Mouse (Mus musculus): ENCODE data around the gene Brms1.

The Brms1 gene

DNA sequence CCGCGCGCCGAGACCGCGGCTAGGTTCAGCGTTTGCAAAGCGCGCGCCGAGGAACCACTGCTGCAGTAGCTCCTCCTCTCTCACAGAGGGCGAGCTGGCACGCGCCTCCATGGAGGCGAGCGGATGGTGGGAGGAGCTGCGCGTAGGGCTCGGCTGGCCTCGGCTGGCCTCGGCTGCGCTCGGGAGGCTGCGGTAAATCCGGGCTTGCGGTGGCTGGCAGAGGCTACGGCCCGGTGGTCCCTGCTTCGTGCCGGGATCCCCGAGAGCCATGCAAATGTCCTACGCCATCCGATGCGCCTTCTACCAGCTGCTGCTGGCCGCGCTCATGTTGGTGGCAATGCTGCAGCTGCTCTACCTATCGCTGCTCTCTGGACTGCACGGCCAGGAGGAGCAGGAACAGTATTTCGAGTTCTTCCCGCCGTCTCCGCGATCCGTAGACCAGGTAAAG lies 2.4 kb upstream of the Brms1 start, which contains the start of the genes B4gat1 and AC124502.3:
B4gat1 (plus strand) TSS at position 118 of the 448 bp plus-strand sequence.
AC124502.3 (plus strand) TSS at position 183 of the 448 bp plus-strand sequence.
- DNase-seq (ENCODE audit: low read depth, low spot score) = peak; percentile 82

DNA sequence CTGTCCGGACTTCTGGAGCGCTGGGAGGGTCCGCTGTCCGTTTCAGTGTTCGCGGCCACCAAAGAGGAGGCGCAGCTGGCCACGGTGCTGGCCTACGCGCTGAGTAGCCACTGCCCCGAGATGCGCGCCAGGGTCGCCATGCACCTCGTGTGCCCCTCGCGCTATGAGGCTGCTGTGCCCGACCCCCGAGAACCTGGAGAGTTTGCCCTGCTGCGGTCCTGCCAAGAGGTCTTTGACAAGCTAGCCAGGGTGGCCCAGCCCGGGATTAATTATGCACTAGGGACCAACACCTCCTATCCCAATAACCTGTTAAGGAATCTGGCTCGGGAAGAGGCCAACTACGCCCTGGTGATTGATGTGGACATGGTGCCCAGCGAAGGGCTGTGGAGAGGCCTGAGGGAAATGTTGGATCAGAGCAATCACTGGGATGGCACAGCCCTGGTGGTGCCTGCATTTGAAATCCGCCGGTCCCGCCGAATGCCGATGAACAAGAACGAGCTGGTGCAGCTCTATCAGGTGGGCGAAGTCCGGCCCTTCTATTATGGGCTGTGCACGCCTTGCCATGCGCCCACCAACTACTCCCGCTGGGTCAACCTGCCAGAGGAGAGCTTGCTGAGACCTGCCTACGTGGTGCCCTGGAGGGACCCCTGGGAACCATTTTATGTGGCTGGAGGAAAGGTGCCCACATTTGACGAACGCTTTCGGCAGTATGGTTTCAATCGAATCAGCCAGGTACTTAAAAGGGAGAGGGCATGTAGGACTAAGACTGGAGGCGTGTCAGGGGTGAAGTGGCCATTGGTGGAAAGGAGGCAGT lies 1.6 kb upstream of the Brms1 start:
- no peak for DNase-seq (ENCODE audit: low read depth, low spot score)

DNA sequence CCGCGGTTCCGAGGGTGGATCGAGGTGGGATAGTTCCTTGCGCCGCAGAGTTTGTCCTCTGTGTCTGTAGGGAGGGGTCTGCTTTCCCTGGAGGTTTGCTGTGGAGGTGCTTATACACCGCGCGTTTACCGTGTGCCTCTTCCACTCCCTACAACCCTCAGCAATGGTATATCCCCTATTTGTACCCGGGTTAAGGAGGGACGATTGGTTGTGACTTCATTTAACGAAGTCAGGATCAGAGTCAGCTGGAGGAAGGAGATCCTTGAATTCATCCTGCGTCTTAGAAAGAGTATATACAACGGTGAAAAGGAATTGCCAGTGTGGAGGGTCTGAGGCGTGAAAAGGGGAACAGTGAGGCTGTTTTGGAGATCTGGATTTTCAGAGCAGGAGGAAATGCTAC lies 434 bp downstream of the Brms1 start:
- no peak for DNase-seq (ENCODE audit: low read depth, low spot score)

DNA sequence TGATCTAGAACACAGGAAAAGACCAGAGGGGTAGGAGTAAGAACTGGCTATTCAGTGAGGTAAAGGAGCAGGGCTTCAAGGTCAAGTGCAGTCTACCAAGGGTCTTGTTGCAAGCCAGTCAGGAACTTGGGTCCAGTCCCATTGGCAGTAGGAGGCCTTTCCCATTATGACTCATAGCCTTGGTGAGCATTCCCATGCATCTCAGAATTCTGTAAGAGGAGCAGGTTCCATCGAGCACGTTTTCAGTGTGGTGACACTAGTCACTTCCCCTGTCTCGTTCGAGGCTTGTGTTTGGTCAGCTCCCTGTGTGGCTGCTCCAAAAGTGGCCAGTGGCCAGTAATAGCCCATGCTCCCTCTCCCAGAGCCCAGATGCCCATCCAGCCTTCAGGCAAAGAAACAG lies 4.4 kb downstream of the Brms1 start:
- no peak for DNase-seq (ENCODE audit: low read depth, low spot score)

DNA sequence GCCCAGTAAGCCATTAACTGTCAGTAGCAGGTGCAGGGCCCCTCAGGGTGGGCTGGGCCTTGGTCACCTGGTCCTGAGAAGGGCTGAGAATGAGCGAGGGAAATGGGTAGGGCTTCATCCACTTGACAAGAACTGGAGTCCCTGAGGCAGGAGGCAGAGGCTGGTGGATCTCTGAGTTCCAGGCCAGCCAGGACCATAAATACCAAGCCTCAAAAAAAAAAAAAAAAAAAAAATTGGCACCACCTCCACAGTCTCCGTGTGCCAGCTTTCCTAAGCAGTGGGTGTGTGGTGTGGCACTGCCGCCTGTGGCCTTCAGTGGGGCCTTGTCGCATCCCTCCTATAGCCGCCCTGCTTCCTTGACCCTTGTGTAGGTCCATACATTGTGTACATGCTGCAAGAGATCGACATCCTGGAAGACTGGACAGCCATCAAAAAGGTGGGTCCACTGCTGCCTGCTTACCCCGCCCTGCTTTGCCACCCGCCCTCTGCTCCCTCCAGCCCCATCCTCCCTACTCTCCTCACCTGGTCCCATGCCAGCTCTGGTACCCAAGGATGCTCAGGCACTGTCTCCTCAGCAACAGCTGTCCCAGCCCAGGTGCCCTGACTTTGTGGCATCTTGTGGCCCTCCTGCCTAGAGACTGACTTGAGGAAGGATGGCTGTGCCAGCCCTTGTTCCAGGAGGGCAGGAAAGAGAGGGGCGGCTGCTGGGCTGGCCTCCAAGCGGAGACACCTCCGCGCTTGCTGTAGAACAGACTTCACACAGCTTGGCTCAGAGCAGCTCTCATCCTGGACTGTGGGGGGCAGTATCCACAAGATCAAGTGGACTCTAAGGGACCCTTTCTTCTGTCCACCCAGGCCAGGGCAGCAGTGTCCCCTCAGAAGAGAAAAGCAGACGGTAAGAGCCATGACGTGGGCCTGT lies 7.2 kb downstream of the Brms1 start:
- DNase-seq (ENCODE audit: low read depth, low spot score) = no peak

DNA sequence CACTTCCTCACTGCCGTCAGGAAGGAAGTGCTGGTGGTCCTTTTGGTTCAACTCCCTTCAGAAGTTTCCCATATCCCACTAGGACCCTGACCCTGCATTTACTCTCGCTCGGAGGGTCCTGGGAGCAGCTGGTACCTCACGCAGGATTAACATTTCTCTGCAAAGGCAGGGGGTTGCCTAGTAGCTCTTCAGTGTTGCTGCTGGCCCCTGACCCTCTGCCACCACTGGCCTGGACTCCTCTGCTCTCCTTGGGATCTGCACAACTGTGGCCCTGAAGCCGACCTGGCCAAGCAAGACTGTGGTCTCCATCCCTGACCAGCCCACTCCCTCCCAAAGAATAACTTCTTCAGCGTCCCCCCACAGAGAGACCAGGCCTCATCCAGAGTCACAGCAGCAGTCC lies 8.2 kb downstream of the Brms1 start:
- no peak for DNase-seq (ENCODE audit: low read depth, low spot score)

DNA sequence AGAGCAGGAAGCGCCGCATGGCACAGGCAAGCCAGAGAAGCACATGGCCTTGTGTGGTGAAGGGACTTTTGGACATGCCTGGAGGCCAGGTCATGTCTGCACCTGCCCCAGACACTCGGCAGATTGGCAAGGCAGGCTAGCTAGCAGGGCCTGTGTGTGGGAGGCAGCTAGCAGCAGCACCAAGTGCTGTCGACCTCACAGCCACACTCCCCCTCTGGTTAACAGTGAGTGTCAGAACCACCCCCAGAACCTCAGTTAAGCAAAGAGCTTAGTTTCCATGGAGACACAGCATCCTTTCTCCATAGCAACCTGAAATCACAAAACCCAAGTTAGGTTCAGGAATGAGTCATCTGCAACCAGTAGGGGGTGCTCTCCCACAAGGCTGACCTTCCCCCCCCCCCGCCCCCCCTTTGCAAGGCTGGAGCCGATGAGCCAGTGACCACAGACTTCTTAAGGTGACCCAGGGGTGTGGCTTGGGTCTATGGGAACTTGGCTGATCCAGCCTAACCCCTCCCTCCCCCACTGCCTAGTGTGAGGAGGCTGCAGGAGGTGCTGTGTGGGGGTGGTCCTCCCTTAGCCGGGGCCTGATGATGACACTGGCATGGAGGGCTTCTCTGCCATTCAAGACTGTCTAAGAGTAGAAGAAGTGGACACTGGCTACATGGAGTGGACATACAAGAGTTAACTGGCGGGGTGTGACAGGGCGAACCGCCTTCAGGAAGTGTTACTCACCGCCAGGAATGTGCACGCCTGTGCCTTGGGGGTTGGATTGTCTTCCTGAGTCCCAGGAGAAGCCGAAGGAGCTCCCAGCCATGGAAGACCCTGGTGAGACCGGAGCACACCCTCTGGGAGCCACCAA lies 9.1 kb downstream of the Brms1 start, which contains the start of gene Rin1:
Rin1 (plus strand) TSS at position 435 of the 859 bp plus-strand sequence.
- no peak for DNase-seq (ENCODE audit: low read depth, low spot score)

DNA sequence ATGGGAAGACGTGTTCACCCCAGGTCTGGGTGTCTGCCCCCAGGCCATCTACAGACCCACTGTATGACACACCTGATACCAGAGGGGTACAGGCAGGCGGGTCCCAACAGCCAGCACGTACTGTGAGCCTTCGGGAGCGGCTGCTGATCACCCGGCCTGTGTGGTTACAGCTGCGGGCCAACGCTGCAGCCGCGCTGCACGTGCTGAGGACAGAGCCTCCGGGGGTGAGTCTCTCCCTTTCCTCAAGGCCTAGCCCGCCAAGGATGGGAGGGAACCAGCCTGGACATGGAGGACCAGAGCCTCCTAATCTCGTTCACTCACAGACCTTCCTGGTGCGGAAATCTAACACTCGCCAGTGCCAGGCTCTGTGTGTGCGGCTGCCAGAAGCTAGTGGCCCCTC lies 9.9 kb downstream of the Brms1 start:
- no peak for DNase-seq (ENCODE audit: low read depth, low spot score)

DNA sequence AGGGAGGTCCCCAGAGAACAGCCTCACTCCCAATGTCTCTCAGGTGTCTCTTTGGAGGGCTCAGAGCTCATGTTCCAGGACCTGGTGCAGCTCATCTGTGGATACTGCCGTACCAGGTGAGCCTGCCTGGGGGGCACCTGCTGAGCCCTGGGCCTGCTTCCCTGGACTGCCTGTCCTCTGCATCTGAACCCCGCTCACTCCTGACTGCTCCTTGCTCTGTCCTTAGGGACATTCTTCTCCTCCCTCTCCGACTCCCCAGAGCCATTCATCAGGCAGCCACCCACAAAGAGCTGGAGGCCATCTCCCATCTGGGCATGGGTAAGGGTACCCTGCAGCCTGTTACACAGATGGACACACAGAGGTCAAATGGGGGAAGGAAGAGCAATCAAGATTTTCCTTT lies 10.4 kb downstream of the Brms1 start:
- DNase-seq (ENCODE audit: low read depth, low spot score) = no peak

DNA sequence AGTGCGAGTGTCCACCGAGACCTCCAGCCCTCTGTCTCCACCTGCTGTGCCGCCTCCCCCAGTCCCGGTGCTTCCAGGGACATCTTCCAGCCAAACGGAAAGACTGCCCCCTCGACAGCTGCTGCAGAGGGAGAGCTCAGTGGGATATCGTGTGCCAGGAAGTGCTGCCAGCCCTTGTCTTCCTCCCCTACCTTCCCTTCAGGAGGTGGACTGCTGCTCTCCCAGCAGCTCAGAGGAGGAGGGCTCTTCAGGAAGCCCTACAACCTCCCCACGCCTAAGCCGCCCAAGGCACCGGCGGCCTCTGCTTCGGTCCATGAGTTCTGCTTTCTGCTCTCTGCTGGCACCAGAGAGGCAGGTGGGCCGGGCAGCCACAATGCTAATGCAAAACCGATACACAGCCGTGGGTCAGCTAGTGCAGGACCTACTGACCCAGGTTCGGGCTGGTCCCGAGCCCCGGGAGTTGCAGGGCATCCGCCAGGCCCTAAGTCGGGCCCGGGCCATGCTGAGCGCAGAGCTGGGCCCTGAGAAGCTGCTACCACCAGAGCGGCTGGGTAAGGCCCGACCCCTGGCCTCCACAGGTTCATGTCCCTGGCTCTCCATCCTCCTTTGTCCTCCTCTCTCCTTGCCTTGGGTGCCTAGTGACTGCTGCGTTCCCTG lies 11.1 kb downstream of the Brms1 start:
- no peak for DNase-seq (ENCODE audit: low read depth, low spot score)

DNA sequence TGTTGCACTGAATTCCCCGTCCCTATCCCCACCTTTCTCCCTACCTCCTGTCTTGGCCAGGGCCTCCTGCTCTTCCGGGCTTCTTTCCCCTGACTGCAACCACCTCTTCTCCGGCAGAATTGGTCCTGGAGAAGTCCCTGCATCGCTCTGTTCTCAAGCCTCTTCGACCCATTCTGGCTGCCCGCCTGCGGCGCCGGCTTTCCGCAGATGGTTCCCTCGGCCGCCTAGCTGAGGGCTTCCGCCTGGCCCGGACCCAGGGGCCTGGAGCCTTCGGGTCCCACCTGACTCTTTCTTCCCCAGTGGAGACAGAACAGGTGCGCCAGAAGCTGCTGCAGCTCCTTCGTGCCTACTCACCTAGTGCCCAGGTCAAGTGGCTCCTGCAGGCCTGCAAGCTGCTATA lies 11.7 kb downstream of the Brms1 start:
- no peak for DNase-seq (ENCODE audit: low read depth, low spot score)

DNA sequence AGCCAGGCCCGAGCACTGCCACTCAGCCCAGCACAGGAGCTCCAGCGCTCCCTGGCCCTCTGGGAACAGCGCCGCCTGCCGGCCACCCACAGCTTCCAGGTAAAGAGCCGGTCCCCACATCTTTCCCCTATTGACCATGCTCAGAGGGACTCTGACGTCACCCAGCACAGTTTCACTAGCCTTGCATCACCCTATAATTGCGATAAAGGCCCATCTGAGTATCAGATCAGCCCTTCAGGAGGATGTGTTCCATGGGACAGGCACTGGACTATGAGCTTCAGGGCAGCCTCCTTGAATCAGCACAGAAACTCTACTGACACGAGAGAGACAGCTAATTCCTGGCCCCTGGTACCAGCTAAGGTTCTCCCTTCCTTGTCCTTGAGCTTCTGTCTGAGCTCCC lies 12.8 kb downstream of the Brms1 start:
- no peak for DNase-seq (ENCODE audit: low read depth, low spot score)

DNA sequence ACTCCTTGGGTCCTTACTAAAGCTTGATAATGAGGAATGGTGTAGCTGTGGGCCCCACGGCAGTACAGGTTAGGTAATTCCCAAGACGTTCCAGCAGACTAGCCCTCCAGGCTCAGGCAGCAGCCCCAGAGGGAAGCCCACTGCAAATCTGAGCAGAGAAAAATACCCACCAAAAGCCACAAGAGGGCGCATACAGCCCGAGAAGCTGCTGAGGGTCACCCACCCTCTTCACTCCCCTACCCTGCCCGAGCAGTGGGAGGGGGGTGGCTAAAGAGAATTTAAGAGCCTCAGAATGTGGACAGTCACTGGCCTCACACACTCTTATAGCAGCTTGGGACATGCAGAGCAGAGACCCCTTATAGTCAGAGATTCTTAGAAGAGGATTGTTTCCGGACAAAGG lies 15.1 kb downstream of the Brms1 start:
- DNase-seq (ENCODE audit: low read depth, low spot score) = no peak

DNA sequence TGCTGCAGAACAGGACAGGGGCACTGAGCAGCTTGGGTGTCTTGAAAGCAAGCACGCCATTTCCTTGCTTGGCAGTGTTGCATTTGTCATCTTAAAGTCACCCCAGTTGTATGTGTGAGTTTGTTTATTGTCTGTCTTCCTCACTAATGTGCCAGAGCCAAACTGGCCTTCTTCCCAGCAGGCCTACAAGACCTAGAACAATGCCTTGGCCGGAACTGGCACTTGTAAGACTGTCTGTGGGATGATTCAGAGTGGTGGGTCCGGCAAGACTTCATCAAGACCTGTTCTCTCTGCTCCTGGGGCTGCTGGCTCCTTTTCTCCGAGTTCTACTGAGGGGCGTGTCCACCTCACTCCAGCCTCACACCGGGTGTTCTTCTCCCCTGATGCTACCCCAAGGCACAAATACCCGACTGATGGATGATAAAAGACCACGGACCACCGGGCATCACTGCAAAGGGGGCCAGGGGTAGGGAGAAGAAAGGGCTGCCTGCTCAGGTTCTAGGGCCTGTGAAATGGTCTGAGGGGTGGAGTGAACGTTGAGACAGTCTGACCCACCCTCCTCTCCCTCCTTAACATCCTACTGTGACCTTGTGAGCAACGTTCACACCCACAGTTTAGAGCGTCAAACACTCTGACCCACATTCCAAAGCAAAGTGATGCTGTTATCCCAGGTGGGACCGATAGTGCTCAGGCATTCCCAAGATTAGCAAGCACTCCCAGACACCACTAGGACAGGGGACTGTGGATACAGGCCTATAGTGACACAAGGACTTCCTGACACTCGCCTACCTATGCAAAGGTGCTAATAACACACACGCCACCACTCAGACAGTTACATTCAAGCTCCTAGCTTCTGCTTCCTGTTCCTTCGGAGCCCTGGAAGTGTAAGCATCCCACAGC lies 17.0 kb downstream of the Brms1 start:
- DNase-seq (ENCODE audit: low read depth, low spot score) = no peak

DNA sequence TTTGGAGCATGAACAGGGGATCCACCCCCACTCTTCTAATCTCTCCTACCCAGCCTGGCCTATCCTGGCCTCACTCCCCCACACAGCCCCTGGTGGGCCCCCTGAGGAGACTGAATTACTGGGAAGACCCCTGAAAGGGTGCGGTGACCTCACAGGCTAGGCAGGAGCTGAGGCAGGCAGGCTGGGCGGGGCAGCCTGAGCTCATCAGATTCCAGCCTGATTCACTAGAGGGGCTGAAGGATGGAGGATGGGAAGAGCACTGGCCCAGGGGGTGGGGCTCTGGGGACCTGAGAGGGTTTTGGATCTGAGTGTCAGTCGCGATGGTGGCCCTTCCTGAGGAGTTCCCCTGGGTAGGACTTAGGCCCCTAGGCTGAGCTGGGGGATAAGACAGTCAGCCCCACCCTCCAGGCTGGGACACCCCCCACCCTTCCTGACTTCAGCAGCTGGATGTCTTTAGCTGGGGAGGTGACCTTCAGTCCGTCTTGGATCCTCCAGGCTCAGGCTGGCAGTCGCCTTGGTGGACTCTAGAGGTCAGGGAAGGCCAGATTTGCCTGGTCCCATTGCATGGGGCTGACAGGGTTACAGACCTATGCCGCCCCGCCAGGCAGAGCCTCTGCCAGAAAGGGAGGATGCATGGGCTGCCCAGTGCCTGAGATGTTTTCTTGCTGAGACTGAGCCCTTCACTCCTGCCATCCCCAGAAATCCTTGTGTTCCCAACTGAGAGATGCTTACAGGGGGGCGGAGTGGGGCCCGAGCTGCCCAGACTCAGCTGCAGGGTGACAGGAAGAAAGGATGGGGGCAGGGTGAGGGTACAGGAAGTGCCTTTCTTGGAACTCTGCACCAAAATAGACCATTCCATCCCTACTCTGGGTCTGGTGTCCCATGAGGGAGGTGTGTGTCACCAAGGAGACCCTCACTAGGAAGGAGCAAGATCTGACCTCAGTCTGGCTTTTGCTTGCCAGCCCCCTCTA lies 17.9 kb downstream of the Brms1 start:
- no peak for DNase-seq (ENCODE audit: low read depth, low spot score)

DNA sequence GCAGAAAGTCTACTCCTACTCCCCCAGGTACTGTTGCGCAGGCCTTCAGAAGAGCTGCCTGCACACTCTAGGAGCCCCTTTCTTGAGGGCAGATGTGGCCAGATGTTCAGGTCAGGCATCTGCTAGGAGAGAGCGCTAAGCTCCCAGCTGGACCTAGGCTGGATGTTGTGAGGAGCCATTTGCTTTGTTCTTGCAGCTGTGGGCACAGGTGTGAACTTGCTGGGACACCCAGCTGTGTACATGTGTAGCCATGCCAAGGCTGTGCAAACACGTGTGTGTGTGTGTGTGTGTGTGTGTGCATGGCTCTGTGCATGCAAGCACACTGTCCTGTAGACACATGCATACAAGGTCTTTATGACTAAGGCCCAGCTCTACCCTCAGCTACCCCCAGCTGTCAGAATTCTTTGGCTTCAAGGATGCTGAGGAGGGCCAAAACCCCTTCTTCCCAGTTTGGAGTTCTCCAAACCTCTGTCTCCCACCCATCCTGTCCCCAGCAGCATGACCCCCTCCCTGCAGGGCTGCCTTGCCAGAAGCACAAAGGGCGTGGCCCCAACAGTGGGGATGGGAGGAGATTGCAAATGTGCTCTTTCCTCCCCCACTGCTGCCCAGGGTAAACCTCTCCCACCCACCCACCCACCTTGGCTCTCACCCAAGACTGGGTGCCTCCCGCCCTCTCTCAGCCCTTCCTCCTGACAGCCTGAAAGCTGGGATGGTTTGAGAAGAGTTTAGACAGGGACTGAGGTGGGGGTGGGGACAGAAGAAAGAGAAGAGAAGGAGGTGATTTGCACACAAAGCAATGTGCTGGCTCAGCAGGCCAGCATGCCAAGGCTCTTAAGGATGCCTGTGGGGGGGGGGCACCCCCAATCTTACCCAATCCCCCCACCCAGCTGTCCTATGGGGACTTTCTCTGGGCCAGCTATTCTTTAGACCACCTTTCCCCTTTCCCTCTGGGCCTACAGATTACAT lies 19.5 kb downstream of the Brms1 start:
- DNase-seq (ENCODE audit: low read depth, low spot score) = no peak

DNA sequence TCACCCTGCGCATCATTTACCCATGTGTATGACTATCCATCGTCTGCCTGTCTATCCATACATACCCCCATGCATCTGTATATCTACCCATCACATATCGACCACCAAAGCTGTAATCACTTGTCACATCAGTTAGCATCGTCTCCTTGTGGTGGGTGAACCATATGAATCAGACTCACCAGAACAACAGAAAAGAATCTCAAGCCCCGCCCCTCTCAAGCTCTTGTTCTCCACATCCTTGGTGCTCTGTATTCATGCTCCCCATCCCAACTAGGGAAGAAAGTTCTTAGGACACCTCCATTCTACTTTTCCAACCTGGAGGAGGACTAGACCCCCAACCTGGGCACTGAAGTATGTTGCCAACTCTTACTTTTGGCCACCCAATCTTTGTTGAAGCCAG lies 20.9 kb downstream of the Brms1 start:
- DNase-seq (ENCODE audit: low read depth, low spot score) = no peak

DNA sequence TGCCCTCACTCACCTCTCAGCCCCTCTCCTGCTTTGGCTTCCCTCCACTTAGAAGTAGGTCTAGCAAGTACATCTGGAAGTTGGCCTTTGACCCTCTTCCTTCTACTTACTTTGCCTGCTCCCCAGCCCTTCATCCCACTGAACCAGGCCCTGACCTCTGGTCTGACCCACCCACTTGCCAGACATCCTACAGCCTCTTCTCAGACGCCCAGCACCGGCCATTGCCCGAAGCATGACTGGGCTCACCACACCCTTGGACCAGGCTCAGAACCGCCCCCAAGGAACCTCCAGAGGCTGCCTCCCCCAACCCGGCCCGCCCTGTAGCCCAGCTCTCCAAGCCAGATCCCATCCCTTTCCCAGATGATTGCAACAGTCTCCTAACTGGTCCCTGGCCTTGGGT lies 21.3 kb downstream of the Brms1 start:
- peak; percentile 73 for DNase-seq (ENCODE audit: low read depth, low spot score)
